Mouse (Mus musculus) testis, adult 10 weeks (tissue): Measurements from ENCODE around the gene Cpne6. TPM values are rescaled to one million over a fixed set of nuclear protein-coding genes. Genes with fewer than 3 reads are reported as not detected.

Experiments
- polyA plus RNA-seq: library from polyadenylated mRNA; stranded (reverse); fragments of 350-450 nt; fragmentation: Illumina TruSeq; extraction: RNeasy Lipid Tissue Mini Kit (QIAGEN cat#74804); gene quantifications from one replicate; pipeline ENCODE4 v1.2.3, GENCODE M21; 2014; ENCODE audit warnings: low read depth, low replicate concordance

Cpne6 gene
- not detected for polyA plus RNA-seq

DNA sequence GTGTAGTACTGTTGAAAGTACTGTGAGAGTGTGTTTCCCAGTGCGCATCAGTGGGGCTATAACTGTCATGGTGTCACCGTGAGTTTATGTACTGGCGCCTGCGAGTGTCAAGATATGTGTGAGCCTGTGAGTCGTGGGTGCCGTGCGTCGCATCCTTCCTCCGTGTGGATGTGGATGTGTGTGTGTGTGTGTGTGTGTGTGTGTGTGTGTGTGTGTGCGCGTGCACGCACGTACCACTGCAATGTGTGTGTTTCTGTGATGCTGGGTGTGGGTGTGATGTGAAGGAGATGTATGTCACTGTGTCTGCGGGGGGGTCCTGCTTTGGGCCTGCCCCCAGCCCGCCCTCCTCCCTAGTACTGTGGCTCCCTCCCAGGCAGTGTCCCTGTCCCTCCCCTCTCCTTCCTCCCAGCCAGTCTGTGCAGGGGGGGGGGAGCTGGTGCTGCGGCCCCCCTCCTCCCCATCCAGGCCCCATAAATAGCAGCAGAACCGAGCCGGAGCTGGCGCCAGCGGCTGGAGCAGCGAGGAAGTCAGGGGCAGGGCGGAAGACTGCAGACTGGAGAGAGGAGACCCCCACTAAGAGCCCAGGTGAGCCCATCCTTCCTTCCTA, at the start of gene Cpne6:
Gene Cpne6 (plus strand): TSS at position 321 of the 607 bp plus-strand sequence.

DNA sequence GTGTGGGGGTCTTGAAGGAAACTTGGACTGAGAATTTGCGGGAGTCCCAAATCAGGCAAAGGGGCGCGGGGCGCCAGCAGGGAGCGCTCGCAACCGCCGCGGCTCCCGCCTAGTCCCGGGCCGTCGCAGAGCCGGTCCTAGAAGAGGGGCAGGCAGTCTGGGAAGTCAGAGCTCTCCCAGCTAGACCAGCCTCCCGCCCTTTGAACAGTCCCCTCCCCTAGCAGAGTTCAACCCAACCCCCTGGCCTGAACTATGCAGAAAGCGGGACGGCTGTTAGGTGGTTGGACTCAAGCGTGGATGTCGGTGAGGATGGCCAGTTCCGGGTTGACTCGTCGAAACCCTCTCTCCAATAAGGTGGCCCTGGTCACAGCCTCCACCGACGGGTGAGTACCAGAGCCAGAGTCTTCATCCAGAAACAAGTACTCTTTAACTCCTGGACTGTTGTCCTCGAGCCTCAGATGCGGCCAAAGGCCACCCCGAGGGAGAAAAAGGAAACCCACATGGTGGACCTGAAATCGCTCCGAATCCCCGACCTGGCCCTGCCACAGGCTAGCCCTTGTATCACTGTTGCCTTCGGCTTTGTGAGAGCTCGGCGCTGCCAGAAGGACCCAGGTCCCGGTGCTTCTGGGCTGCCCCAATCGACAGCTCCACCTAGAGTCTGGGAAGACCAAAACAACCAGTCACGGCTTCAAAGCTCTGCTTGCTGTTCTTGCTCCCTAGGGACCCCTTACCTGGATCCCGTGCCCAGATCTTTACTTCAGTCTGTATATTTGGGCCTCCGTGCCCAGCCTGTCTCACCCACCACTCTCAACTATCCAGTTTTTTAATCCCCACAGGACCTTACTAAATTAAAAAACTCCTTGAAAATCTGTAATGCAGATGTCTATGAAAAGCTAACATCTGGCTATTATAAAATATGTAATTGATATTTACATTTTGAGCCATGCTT, 31.3 kb upstream of the Cpne6 start, which contains the start of gene Dhrs4:
Gene Dhrs4 (plus strand): TSS at position 108 of the 949 bp plus-strand sequence.

DNA sequence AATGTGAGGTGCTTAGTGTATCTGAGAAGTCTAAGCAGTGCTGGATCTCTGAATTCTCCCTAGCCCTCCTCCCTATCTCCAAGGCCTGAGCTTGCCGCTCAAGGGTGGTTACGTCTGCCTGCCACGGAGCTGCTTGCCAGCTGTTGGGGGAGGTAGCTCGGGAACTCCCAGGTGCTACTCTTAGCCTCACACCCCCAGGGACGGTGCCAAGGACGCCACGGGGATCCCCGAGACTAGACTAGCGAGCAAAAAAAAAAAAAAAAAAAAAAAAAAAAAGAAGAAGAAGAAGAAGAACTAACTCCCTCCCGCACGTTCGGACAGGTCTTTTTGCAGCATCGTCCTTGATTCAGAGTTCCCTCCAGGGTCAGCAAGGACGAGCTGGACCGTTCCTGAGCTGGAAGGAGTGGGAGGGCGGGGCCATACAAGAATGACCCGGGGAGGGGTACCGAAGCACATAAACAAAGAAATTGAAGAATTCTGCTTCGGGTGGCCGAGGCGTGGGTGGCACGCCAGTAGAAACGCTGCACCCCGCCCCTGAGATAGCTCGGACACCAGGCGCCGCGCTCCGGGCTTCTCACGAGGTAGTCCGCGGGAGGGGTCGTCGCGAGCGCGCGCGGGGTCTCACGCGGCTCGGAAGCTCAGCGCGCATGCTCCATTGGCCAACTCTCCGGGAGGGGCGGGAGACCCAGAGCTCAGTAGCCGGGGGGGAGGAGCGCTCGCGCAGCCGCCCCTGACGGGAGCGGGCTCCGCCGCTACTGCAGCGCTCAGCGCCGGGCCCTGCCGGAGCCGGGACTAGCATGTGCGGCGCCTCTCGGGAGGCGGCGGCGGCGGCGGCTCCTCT, 19.7 kb upstream of the Cpne6 start, which contains the start of gene Carmil3:
Gene Carmil3 (plus strand): TSS at position 291 of the 841 bp plus-strand sequence.

DNA sequence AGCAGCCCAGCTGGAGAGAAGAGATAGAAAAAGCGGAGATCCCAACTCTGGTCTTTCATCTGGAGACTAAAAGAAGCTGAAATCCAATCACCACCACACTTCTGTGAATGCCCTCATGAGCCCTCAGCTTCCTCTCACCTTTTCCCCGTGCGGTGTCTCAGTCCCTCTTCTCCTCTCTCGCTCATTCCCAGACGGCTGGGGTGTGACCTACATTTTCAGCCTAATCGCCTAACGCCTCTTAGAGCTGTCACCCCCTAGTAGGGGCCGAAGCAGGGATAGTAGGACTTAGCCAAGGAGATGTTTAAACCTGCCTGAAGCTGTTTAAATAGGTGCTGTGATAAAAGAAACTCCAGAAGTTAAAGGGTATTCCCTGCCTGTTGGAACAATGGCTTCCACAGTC, 14.5 kb downstream of the Cpne6 start, which contains the start of gene Nrl:
Gene Nrl (minus strand): TSS at position 197 of the 400 bp plus-strand sequence.

DNA sequence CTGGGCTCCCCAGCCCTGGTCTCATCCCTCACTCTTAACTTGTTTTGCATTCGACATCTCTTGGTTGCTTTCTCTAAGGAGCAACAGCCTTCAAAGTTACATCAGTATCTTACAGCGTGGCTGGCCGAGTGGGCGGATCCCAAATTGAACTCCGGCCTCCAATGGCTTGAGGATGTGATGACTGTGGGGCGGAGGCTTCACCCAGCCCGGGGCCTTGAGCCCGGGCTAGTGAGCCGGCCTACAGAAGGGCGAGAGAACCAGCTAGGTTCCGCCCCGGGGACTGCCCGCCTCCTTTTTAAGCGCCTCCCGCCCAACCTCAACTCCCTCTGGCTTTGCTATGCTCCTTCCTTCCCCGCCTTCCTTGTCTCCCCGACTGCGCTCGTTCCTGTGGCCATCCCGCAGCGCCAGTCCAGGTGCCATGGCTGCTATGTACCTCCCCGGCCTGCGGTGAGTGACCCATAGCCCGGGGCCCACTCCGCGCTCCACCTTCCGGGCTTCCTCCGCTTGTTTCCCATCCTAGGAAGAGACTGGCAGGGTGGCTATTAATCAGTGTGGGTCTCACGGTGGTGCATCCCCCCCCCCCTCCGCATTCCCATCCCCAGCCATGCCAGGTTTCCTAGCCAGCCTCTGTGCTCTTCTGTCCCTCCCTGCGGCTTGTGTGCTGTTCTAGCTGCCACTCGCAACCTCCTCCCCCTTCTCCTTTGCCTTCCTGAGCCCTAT, 30.0 kb downstream of the Cpne6 start, which contains the start of gene Pck2:
Gene Pck2 (plus strand): TSS at position 200 of the 720 bp plus-strand sequence.

DNA sequence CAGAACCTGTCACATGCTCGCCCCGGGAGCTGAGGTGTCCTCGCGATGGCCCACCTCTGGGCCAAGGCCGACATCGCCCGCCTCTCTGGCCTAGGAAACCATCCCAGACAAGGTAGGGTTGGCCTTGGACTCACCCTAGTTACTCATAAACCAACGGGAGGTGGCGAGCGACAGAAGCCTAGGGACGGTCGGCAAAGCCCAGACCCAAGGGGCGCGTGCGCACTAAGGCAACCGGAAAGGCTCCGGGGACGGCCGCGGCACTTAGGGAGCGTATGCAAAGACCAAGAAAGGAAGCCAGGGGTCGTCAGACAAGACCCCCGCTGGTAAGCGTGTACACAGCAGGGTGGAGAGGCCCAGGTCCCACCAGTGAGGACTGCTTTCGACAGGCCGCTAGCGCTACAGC, 49.6 kb downstream of the Cpne6 start, which contains the start of gene Dcaf11:
Gene Dcaf11 (plus strand): TSS at position 208 of the 403 bp plus-strand sequence.

DNA sequence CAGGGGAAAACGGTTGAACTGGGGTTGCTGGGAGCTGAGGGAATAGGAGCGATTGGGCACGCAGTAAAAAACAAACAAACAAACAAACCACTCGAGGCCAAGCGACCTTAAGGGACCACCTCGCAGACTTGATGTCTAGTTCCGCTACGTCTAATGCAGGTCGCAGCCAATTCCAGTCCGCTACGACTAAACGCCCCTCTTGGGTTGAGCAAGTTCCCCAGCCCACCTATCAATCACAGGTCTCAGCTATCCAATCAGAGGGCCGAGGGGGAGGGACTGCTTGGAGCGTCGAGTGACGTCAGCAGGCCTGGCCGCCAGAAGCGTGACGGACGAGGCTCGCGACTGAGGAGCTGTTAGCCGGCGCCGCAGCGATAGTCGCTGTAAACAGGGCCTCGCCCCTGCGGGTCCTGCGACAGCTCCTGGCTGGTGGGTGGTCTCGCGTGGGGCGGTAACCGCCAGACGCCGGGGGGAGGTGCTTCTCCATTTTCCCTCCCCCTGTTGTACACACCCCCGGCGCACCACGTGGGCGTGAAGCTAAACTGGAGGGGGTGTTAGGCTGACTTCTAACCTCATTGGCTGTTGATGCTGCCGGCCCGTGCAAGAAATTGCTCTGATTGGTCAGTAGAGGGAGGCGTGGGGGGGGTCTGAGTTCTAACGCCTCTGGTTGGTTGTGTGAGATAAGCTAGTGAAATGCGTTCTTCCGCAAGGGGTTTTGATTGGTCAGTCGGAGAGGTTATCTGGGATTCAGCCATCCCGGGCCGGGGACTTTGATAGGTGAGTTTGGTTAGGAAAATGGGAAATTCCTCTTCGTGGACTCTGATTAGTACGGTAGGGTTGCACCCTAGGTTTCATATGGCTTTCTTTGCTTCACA, 50.2 kb downstream of the Cpne6 start, which contains the start of gene A730061H03Rik:
Gene A730061H03Rik (minus strand): TSS at position 205 of the 872 bp plus-strand sequence.

Other genes with a start within 250 kb of the Cpne6 start
- gene Dhrs4, start 31.7 kb upstream of the Cpne6 start, polyA plus RNA-seq: 19.4 TPM
- not detected for gene Carmil3, start 19.8 kb upstream of the Cpne6 start, polyA plus RNA-seq
- gene Nrl, start 14.5 kb downstream of the Cpne6 start, polyA plus RNA-seq: 0.11 TPM
- 0.35 TPM for gene Pck2, start 29.8 kb downstream of the Cpne6 start, polyA plus RNA-seq
- gene Dcaf11, start 49.6 kb downstream of the Cpne6 start, polyA plus RNA-seq: 14.7 TPM
- not detected for gene A730061H03Rik, start 50.0 kb downstream of the Cpne6 start, polyA plus RNA-seq
- gene Fitm1, start 65.2 kb downstream of the Cpne6 start, polyA plus RNA-seq: not detected
- 25.6 TPM for gene Psme1, start 67.7 kb downstream of the Cpne6 start, polyA plus RNA-seq
- 2.7 TPM for gene Emc9, start 74.9 kb downstream of the Cpne6 start, polyA plus RNA-seq
- gene Psme2, start 80.7 kb downstream of the Cpne6 start, polyA plus RNA-seq: 17.0 TPM
- gene Rnf31, start 81.3 kb downstream of the Cpne6 start, polyA plus RNA-seq: 2.1 TPM
- 2.6 TPM for gene Irf9, start 93.1 kb downstream of the Cpne6 start, polyA plus RNA-seq
- gene Rec8, start 107.6 kb downstream of the Cpne6 start, polyA plus RNA-seq: 8.3 TPM
- gene Ipo4, start 125.5 kb downstream of the Cpne6 start, polyA plus RNA-seq: 67.7 TPM
- gene Gm49378, start 127.5 kb downstream of the Cpne6 start, polyA plus RNA-seq: 1.6 TPM
- 5.9 TPM for gene Tm9sf1, start 133.4 kb downstream of the Cpne6 start, polyA plus RNA-seq
- gene Tssk4, start 139.7 kb downstream of the Cpne6 start, polyA plus RNA-seq: 45.9 TPM
- 4.4 TPM for gene Mdp1, start 150.1 kb downstream of the Cpne6 start, polyA plus RNA-seq
- gene Gmpr2, start 161.5 kb downstream of the Cpne6 start, polyA plus RNA-seq: 54.2 TPM
- gene Nedd8, start 161.7 kb downstream of the Cpne6 start, polyA plus RNA-seq: 54.1 TPM
- 18.0 TPM for gene Tinf2, start 171.4 kb downstream of the Cpne6 start, polyA plus RNA-seq
- not detected for gene Tgm1, start 203.5 kb downstream of the Cpne6 start, polyA plus RNA-seq
- 0.35 TPM for gene Rabggta, start 211.8 kb downstream of the Cpne6 start, polyA plus RNA-seq
- gene Dhrs1, start 235.2 kb downstream of the Cpne6 start, polyA plus RNA-seq: 45.7 TPM
- 53.9 TPM for gene Nop9, start 235.2 kb downstream of the Cpne6 start, polyA plus RNA-seq
- not detected for gene Cideb, start 248.0 kb downstream of the Cpne6 start, polyA plus RNA-seq